Mouse (Mus musculus) liver, embryonic 14.5 days (tissue): Measurements from ENCODE around the gene Hnf1a. TPM values are rescaled to one million over a fixed set of nuclear protein-coding genes. Genes with fewer than 3 reads are reported as not detected.

Source experiments
- ATAC-seq: fragments of 200-750 bp; cut with Nextera tagmentation; 2 replicates; pipeline ENCODE4 v1.8.0; 2017; ENCODE audit warnings: moderate number of reproducible peaks, mild to moderate bottlenecking, moderate library complexity; ENCODE audit not compliant: insufficient read depth
- DNase-seq, 3 experiments: peaks; one replicate each; pipeline ENCODE4 v3.0.0-alpha.2; 2012 to 2013; ENCODE audit warnings: low read depth in 3 of 3, low spot score in 3 of 3
- H3K27ac ChIP-seq: fragments of 300-500 bp; sonication (generic); 2 replicates; pipeline ENCODE4 v1.5.1; 2014; ENCODE audit warnings: moderate library complexity, mild to moderate bottlenecking, control low read depth, inconsistent platforms
- H3K27me3 ChIP-seq: fragments of 300-500 bp; sonication (generic); 2 replicates; pipeline ENCODE4 v1.6.1; 2014; ENCODE audit warnings: mild to moderate bottlenecking, low read length, moderate library complexity; ENCODE audit not compliant: control insufficient read depth, insufficient read depth
- H3K36me3 ChIP-seq: fragments of 300-500 bp; sonication (generic); replicated peaks from 2 replicates; pipeline ENCODE4 v1.6.1; 2014; ENCODE audit warnings: low read depth; ENCODE audit not compliant: control insufficient read depth, insufficient read depth
- H3K4me1 ChIP-seq, 2 experiments: fragments of 200-500 bp in 1 of 2; fragments of 300-500 bp in 1 of 2; sonication (generic) in 1 of 2; replicated peaks; 2 replicates each; pipeline ENCODE4 v1.6.1; 2012 to 2014; ENCODE audit warnings: antibody characterized with exemption in 1 of 2, inconsistent platforms in 1 of 2, low read length in 1 of 2; ENCODE audit not compliant: control insufficient read depth in 2 of 2, insufficient read depth in 2 of 2
- H3K4me2 ChIP-seq: fragments of 300-500 bp; sonication (generic); 2 replicates; pipeline ENCODE4 v1.6.1; 2014; ENCODE audit warnings: low read depth, mild to moderate bottlenecking, control low read depth, moderate library complexity
- H3K4me3 ChIP-seq, 2 experiments: fragments of 200-500 bp in 1 of 2; fragments of 300-500 bp in 1 of 2; sonication (generic) in 1 of 2; 2 replicates each; pipeline ENCODE4 v1.5.1; 2012 to 2014; ENCODE audit warnings: low read depth in 2 of 2, low read length in 2 of 2, mild to moderate bottlenecking in 2 of 2, control low read depth in 1 of 2, inconsistent platforms in 1 of 2, moderate library complexity in 1 of 2; ENCODE audit not compliant: insufficient read depth in 1 of 2
- H3K9ac ChIP-seq: fragments of 300-500 bp; sonication (generic); replicated peaks from 2 replicates; pipeline ENCODE4 v1.6.1; 2014; ENCODE audit warnings: mild to moderate bottlenecking, control low read depth, moderate library complexity
- H3K9me3 ChIP-seq: fragments of 300-500 bp; sonication (generic); 2 replicates; pipeline ENCODE4 v1.6.1; 2016; ENCODE audit warnings: low read length, mixed read lengths; ENCODE audit not compliant: control insufficient read depth
- CTCF ChIP-seq: IDR thresholded peaks from 2 replicates; pipeline ENCODE4 v1.5.1; 2016; ENCODE audit warnings: antibody characterized with exemption, low read depth, control low read depth
- EP300 ChIP-seq: IDR thresholded peaks from 2 replicates; pipeline ENCODE4 v1.6.1; 2016; ENCODE audit warnings: antibody characterized with exemption, low read depth
- WGBS: fragments of 180-500 bp; shearing (Covaris S2); extraction: QIAGEN DNeasy Blood & Tissue Kit; methylation state at CpG from one replicate; pipeline ENCODE4 v1.1.7; 2014; ENCODE audit not compliant: insufficient replicate concordance; 5-methylcytosine and 5-hydroxymethylcytosine counted together
- polyA plus RNA-seq, 2 experiments: library from polyadenylated mRNA; depleted of rRNA in 1 of 2; stranded (reverse) in 1 of 2; unstranded in 1 of 2; fragments of >200 nt; fragmentation: Nextera tagmentation in 1 of 2; extraction: Ambion mirVana in 1 of 2; gene quantifications; 2 replicates each; pipeline versions ENCODE4 v1.2.1 to v1.2.3; 2012 to 2014

Hnf1a gene
- polyA plus RNA-seq, 2 experiments, result 1.2 to 1.5 TPM

DNA sequence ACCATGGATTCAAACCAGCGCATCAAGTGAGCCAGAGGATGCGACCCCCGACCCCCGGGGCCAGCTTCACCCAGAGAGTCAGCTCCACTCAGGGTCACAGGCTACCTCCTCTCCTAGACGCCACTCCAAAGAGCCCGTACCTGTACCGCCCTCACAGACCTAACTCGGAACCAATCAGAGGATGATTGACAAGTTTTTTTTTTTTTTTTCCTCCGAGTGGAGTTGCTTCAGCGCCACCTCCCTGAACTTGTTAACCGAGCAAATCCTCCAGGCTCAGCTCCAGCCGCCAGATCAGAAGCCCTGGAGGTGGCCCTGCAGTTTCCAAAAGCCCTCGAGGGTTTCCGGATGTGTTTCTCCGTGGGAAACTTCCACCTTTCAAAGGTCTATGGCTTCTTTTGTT is 11.1 kb upstream of the Hnf1a start:
- ATAC-seq, result no peak
- Histone ChIP-seq H3K27ac (no peak overlapping the region), H3K4me3 (no peak overlapping the region), H3K27me3 (no peaks in the 10 kb centered on the region), H3K9ac (no peak overlapping the region), H3K4me2 (no peak overlapping the region), H3K36me3 (no peaks in the 10 kb centered on the region), H3K4me1 (peaks cover 11 to 17% of the 10 kb centered on the region in 2 experiments; a peak in 3 of 4 replicates), H3K9me3 (no peaks in the 10 kb centered on the region)
- TF ChIP-seq EP300 (no peak), CTCF (no peak)
- DNase-seq, result no peak
- 47% methylated on average over 15 of the region's 15 CpGs for WGBS

DNA sequence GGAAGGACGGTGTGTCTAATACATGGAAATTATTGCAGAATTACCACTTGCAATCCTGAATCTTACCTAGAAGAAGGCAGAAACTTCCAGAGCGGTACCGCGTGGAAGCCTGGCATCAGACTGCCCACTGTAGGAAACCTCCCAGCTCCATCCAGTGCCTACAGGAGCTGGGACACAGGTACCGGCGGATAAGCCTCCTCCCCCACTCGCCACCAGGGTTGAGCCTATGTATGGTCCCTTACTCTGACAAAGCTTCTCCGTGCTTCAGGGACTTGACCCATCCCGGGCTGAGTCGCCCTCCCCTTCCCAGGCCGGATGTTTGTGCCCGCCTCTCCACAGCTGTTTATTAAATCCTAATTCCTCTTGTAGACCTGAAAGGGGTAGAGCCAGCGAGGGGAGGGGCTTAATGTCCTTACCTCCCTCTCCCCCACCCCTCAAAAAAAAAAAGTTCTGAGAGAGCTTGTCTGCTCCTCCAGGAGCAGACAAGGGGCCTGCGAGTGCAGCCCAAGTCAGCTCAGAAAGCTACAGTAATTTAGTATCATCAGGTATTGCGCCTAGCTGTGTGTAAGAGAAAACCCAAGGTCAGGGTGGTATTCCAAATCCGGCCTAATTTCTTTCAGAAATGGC is 9.3 kb upstream of the Hnf1a start:
- WGBS, result 23% methylated on average over 16 of the region's 16 CpGs
- Histone ChIP-seq H3K27ac (peak overlapping the region; percentile 79), H3K9me3 (no peaks in the 10 kb centered on the region), H3K4me3 (peak overlapping the region; percentile 53 to 72), H3K36me3 (no peaks in the 10 kb centered on the region), H3K27me3 (no peaks in the 10 kb centered on the region), H3K9ac (peak overlapping the region; percentile 75), H3K4me1 (peaks cover 11 to 17% of the 10 kb centered on the region in 2 experiments; a peak in 3 of 4 replicates), H3K4me2 (peak overlapping the region; percentile 98)
- no peak for DNase-seq
- peak; percentile 51 for ATAC-seq
- TF ChIP-seq EP300 (no peak), CTCF (no peak)

GRCm38 (mm10) chr5:114979250-114980121 is 8.6 kb upstream of the Hnf1a start:
- Histone ChIP-seq H3K9me3 (no peaks in the 10 kb centered on the region), H3K4me2 (peak overlapping the region; percentile 98), H3K4me3 (peak overlapping the region; percentile 53 to 72), H3K36me3 (no peaks in the 10 kb centered on the region), H3K27ac (peak overlapping the region; percentile 79), H3K27me3 (no peaks in the 10 kb centered on the region), H3K9ac (peak overlapping the region; percentile 75), H3K4me1 (peaks cover 11 to 14% of the 10 kb centered on the region in 2 experiments; a peak in 3 of 4 replicates)
- 3% methylated on average over 32 of the region's 32 CpGs for WGBS
- TF ChIP-seq EP300 (peak; percentile 35; the same call in 1 of the 2 replicates), CTCF (peak; percentile 98)
- ATAC-seq, result peak; percentile 93
- peak; percentile 65 to 73 (median 67) for DNase-seq

DNA sequence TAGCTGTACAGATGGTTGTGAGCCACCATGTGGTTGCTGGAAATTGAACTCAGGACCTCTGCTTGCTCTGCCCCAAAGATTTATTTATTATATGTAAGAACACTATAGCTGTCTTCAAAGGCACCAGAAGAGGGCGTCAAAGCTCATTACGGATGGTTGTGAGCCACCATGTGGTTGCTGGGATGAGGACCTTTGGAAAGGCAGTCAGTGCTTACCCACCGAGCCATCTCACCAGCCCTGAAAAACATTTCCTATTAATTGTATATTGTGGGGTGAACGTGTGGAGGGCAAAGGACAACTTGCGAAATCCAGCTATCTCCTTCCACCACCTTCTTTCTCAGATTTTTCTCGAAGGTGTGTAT is 8.0 kb upstream of the Hnf1a start:
- DNase-seq (peak; percentile 55 to 70 (median 56)), ATAC-seq (no peak)
- 2% methylated on average over 6 of the region's 6 CpGs for WGBS

DNA sequence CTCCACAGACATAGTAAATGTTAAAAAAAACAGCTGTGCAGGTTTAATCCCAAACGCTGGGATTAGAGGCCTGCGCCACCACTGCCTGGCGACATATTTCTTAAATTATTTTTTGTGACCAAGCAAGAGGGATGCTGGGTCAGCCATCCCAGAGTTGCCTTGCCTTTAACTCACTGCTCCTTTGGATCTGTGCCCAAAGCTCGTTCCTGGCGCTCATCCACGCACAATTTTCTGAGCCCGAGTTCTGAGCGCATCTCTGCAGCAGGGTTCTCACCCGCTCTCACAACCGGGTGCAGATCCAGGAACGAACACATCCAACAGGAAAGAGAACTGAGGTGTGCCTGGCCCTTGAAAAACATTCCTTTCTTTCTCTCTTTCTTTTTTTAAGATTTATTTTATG is 7.6 kb upstream of the Hnf1a start:
- Histone ChIP-seq H3K4me3 (no peak overlapping the region), H3K27ac (no peak overlapping the region), H3K9me3 (no peaks in the 10 kb centered on the region), H3K9ac (no peak overlapping the region; the same call in 1 of the 2 replicates), H3K4me1 (peaks cover 11 to 13% of the 10 kb centered on the region in 2 experiments; a peak in 3 of 4 replicates), H3K27me3 (no peaks in the 10 kb centered on the region), H3K4me2 (peak overlapping the region; percentile 98; the same call in 1 of the 2 replicates), H3K36me3 (no peaks in the 10 kb centered on the region)
- DNase-seq (no peak), ATAC-seq (no peak)
- WGBS, result 60% methylated on average over 11 of the region's 11 CpGs
- TF ChIP-seq CTCF, result no peak
- TF ChIP-seq EP300, result no peak

More for the DNA sequence above, 8.0 kb upstream of the Hnf1a start:
- H3K4me2 ChIP-seq, result peak overlapping the region; percentile 98
- peak overlapping the region; percentile 75 for H3K9ac ChIP-seq
- no peaks in the 10 kb centered on the region for H3K36me3 ChIP-seq
- H3K4me1 ChIP-seq, result peaks cover 11 to 13% of the 10 kb centered on the region in 2 experiments; a peak in 3 of 4 replicates
- no peaks in the 10 kb centered on the region for H3K9me3 ChIP-seq
- peak overlapping the region; percentile 53 to 72 for H3K4me3 ChIP-seq
- H3K27me3 ChIP-seq, result no peaks in the 10 kb centered on the region
- peak overlapping the region; percentile 79 for H3K27ac ChIP-seq
- no peak for TF ChIP-seq CTCF
- no peak for TF ChIP-seq EP300
